Mouse (Mus musculus) urinary bladder, postnatal 4 days (tissue): ENCODE measurements at regions not wholly inside any gene's neighbourhood (a gene's known extent, or its start where the extent isn't known, plus 50 kb on each side); places are given as distances from the start of the nearest gene placed in this dataset.
"Not testable (repeated sequence)": the region's sequence is repeated elsewhere in the genome, so short reads cannot be mapped to it uniquely, and the experiment has no call there.

Experiments
- DNase-seq, 2 experiments: peaks; one replicate each; pipeline ENCODE4 v3.0.0; 2021 to 2022; ENCODE audit warnings: low spot score in 2 of 2

DNA sequence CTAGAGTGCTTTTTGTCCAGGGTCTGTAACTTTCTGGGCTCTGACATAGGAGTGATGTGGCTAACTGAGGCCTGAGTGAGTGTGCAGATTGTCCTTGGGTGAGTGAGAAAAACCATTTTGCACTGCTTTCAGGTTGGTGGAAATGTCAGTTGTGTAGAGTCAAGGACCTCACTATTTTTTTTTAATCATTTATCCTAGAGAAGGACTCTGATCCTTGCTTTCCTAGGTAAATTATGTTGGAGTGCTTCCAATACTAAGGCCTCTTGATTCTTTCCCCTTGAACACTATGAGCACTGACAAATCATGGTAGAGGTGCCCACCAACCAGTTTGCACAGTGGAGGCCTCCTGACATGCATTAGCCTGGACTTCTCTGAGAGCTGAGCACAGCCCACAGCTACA lies 233.6 kb downstream of the Utp18 start:
- not testable (repeated sequence) for DNase-seq
